Mouse (Mus musculus) stomach, embryonic 15.5 days (tissue): ENCODE results near the gene Hoxa4. TPM values are rescaled to one million over a fixed set of nuclear protein-coding genes. Genes with fewer than 3 reads are reported as not detected.
A peak's percentile ranks its signal among the peaks of the same experiment; 100 is the strongest.

Experiments
- microRNA counts: library from miRNA; unstranded; fragments of <30 nt; microRNA quantifications from one replicate; lab custom pipeline; 2016
- microRNA-seq: library from miRNA; unstranded; fragments of <30 nt; microRNA quantifications from one replicate; pipeline ENCODE4, GENCODE M21; 2016
- polyA plus RNA-seq: library from polyadenylated mRNA; unstranded; fragments of >200 nt; fragmentation: Nextera tagmentation; extraction: Ambion mirVana; gene quantifications from 2 replicates; pipeline ENCODE4 v1.2.1, GENCODE M21; 2015

The Hoxa4 gene
- polyA plus RNA-seq, 1 experiment from 2014 or later, result 4.4 TPM

MicroRNA genes within 50 kb of the gene (microRNA counts, 519-probe panel; counts per million panel counts)
- microRNA mmu-miR-196b (lab: Ali Mortazavi, UCI), result 2,244 counts per million, percentile 38 among the panel's probes with 10 or more counts

Small RNA genes lying within 50 kb of the gene (microRNA-seq; reads per million reads assigned to microRNA genes)
- 595 reads per million, percentile 70 among the genes with 10 or more reads in this experiment for gene Mir196b

Other genes with a start within 250 kb of the Hoxa4 start
- gene Skap2, start 179.2 kb downstream of the Hoxa4 start, polyA plus RNA-seq, result 42.1 and 45.7 TPM in 2 replicates
- 1.3 and 2.2 TPM in 2 replicates for gene Hoxa1, start 33.4 kb downstream of the Hoxa4 start, polyA plus RNA-seq
- 8.8 and 12.2 TPM in 2 replicates for gene Hoxa2, start 26.9 kb downstream of the Hoxa4 start, polyA plus RNA-seq
- 2.6 and 3.1 TPM in 2 replicates for gene 5730596B20Rik, start 14.3 kb downstream of the Hoxa4 start, polyA plus RNA-seq
- gene Hoxa5, start 12.8 kb upstream of the Hoxa4 start, polyA plus RNA-seq, result 19.8 and 20.2 TPM in 2 replicates
- 1.7 and 1.9 TPM in 2 replicates for gene Hoxa6, start 17.0 kb upstream of the Hoxa4 start, polyA plus RNA-seq
- 8.0 and 9.6 TPM in 2 replicates for gene Hoxa3, start 21.6 kb upstream of the Hoxa4 start, polyA plus RNA-seq
- not detected in 2 replicates for gene Gm28308, start 21.6 kb upstream of the Hoxa4 start, polyA plus RNA-seq
- gene Hoxa7, start 30.1 kb upstream of the Hoxa4 start, polyA plus RNA-seq, result 7.6 and 12.1 TPM in 2 replicates
- gene Hoxa9, start 39.3 kb upstream of the Hoxa4 start, polyA plus RNA-seq, result 0.49 and 1.9 TPM in 2 replicates
- 1.3 and 2.7 TPM in 2 replicates for gene Hoxa10, start 49.1 kb upstream of the Hoxa4 start, polyA plus RNA-seq
- 0.18 and 0.59 TPM in 2 replicates for gene Hoxa11, start 54.1 kb upstream of the Hoxa4 start, polyA plus RNA-seq
- 0.15 TPM in 1 of 2 replicates, not detected in the other for gene Hoxa13, start 69.1 kb upstream of the Hoxa4 start, polyA plus RNA-seq
- gene Evx1, start 121.7 kb upstream of the Hoxa4 start, polyA plus RNA-seq, result 0.05 TPM in 1 of 2 replicates, not detected in the other